Mouse (Mus musculus): ENCODE measurements around the gene Zfp462.

- TF ChIP-seq CHD2 (IDR thresholded peaks at IDR 0.05; ENCODE audit: low read depth, low read length), result no peak
- TF ChIP-seq HCFC1 (IDR thresholded peaks at IDR 0.05; ENCODE audit: borderline replicate concordance, insufficient read depth, low read length), result no peak
- TF ChIP-seq MAFK (IDR thresholded peaks at IDR 0.05; ENCODE audit: insufficient read depth, low read depth, low read length), result no peak
- no peak for TF ChIP-seq ZC3H11A (IDR thresholded peaks at IDR 0.05; ENCODE audit: borderline replicate concordance, low read depth, low read length)
- no peak for TF ChIP-seq ZNF384 (IDR thresholded peaks at IDR 0.05; ENCODE audit: low read depth, low read length)
These were observed 2.5 kb downstream of the Zfp462 start for GRCm38 (mm10) chr4:54947056-54947990.

All from ES-E14 (cell line).